Mouse (Mus musculus): ENCODE results near the gene Rdh19.
A peak's percentile ranks its signal among the peaks of the same experiment; 100 is the strongest.
"Not testable (repeated sequence)": the region's sequence is repeated elsewhere in the genome, so short reads cannot be mapped to it uniquely, and the experiment has no call there.

Rdh19 gene

DNA sequence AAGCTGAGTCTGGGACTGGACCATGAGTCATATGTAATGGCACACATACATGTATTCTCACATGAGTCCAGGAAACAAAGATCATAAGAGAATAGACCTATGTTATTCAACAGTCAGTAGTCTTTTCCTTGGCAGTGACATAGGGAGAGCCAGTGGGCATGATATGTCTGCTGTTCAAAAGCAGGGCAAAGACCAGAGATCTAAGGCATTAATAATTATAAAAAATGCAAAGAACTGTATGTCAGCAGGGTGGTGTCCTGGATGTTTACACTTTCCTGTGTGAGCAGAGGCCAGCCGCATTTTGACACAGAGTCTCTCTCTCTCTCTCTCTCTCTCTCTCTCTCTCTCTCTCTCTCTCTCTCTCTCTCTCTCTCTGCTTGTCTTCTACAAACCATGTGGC is at the start of gene Rdh19:
Gene Rdh19, plus strand, starts transcription at position 301 of the 400 bp plus-strand sequence.
- no peak for DNase-seq (ENCODE audit: low spot score in 2 of 2)

DNA sequence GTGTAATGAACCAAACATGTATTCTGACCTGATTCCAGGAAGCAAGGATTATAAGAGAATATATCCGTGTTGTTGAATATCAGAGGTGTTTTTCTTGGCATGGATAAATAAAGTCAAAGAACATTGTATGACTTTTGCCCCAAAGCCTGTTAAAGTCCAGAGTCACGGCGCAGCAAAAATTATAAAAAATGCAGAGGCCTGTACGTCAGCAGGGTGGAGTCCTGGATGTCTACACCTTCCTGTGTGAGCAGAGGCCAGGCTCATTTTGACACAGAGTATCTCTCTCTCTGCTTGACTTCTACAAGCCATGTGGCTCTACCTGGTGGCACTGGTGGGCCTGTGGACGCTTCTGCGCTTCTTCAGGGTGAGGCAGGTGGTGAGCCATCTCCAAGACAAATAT is 48.8 kb upstream of the Rdh19 start, which contains the start of gene Rdh16:
Gene Rdh16, plus strand, starts transcription at position 262 of the 400 bp plus-strand sequence.
- no peak for DNase-seq (ENCODE audit: low spot score in 2 of 2)

DNA sequence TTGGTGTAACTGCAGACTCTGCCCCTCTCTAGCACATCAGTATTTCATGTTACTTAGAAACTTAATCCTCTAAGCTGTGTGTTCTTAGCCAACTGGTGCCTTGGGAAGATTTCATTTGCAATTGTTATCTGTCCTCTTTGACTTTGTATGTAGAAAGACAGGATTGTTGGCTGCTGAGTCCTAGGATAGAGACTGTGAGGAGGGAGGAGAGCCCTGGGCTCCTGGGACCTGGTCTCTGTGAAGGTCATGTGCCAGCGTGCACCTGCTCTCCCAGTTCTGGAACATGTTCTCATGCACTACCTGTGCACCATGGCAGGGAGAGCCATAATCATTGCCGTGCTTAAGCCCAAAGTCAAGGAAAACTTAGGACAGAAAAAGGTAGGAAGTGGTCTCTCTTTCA is 48.1 kb upstream of the Rdh19 start:
- no peak for DNase-seq (ENCODE audit: low spot score in 2 of 2)

DNA sequence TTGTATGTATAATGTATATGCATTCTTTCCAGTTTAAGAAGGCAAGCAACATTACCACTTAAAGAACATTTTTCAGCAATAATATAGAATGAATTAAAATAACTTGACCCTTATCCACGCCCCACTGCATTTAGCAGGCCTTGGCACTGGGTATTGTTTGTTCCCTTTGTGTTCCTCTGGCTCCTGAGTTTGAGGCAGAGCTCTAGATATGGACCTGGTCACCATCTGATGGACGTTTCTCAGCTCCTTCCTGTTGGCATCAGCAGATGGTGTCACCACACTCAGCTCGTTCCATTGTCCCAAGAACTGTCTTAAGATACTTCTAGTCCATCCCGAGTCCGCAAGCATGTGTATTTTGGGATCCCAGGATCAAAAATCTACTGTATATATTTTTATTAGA is 47.5 kb upstream of the Rdh19 start:
- DNase-seq (ENCODE audit: low spot score in 2 of 2) = no peak

DNA sequence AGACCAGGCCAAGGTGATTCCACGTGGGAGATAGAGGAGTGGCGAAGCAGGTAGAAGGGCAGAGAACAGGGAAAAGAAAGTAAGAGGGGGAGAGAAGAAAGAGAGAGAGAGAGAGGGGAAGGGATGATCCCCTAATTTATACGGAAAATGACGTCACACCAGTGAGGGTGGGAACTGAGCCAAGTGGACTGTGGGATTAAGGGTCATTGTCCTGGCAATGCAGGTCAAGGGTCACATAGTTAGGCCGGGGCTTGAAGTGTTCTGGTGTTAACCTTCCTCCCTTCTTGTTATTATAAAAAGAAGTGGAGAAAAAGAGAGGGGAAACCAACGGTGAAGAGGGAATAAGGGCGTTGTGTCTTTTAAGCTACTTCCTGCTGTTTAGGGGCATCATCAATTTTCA is 45.3 kb upstream of the Rdh19 start:
- DNase-seq (ENCODE audit: low spot score in 2 of 2) = no peak

DNA sequence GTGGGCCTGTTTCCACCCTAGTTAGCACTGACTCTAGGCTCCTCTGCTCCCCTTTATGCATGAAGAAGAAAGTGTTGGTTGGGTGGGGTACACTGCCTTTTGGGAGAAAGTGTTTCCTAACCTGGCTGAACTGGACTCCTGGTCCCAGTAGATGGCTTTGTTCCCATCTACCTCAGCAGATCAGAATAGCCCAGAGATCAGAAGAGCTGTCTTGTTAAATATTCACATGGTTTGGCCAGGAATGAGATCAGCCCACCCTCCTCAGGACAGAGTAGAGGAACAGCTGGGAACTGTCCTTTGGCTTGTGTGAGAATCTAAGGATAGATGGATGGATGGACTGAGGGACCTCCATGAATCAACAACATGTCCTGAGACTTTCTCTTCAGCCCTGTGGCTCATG is 33.8 kb upstream of the Rdh19 start:
- DNase-seq (ENCODE audit: low spot score in 2 of 2) = no peak

DNA sequence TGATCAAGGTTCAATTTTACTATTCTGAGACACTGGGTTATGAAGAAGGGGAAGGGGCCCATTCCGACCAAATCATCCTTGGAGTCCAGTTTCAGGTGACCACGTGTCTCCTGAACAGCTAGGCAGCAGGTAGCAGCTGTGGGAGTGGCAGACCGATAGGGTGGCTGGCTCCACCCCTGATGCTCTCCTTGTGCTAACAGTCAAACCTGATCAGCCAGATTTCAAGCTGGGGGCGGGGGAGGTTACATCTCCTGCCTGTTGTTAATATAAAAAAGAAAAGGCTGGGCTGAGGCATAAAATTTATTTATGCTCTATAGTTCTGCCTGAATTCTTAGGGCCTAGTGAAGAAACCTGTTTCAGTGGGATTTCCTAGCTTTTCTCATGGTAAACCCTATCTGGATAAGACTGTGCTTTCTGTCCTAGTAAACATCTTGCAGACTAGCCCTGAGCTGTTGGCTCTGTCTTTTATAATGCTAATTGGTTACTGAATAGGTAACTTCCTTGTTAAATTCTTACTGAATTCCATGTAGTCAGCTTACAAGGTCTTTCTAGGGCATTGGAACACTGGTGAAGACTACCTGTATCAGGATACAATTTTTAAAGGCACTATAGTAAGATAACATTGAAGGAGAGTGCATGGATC is 32.3 kb upstream of the Rdh19 start:
- peak in 1 of 2 experiments; percentile 9 for DNase-seq (ENCODE audit: low spot score in 2 of 2)

DNA sequence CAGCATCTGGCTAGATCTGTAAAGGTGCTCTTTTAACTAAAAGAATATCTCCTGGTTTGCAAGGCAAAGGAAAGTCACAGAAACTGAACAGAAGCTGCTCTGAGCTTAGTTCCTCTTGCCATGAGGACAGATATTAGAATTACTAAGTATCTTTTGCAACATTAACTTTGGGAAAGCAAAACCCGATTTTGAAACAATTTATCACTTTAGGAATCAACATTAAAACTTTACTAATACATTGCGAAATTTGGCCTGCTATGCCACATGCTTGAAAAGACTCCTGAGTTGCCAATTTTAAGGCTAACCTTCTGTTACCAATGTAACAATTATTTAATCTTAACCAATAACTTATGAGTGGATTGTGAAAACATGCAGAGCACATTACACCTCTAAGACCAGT is 27.9 kb upstream of the Rdh19 start:
- DNase-seq (ENCODE audit: low spot score in 2 of 2) = not testable (repeated sequence)

DNA sequence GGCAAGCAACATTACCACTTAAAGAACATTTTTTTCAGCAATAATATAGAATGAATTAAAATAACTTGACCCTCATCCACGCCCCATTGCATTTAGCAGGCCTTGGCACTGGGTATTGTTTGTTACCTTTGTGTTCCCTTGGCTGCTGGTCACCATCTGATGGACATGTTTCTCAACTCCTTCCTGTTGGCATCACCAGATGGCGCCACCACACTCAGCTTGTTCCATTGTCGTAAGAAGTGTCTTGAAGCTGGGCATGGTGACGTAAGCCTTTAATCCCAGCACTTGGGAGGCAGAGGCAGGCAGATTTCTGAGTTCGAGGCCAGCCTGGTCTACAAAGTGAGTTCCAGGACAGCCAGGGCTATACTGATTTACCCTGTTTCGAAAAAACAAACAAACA is 24.3 kb upstream of the Rdh19 start:
- DNase-seq (ENCODE audit: low spot score in 2 of 2) = peak in 1 of 2 experiments; percentile 25

DNA sequence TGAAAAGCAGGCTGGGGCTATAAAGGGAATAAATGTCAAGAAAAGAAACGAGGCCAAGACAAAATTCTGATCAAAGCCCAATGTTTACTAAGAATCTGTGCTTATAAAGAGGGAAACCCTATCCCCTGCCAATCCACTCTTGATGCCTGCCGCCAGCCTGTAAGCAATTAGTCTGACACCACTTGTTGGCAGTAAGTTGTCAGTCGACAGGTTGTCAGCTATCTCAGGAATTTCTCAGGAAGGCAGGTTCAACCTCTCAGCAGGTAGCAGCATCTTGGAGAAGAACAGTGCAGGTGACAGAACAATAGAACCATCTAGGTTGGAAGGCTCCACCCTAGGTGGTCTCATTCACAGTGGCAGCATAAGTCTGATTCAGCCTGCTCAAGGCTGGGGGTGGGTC is 20.6 kb upstream of the Rdh19 start:
- no peak for DNase-seq (ENCODE audit: low spot score in 2 of 2)

DNA sequence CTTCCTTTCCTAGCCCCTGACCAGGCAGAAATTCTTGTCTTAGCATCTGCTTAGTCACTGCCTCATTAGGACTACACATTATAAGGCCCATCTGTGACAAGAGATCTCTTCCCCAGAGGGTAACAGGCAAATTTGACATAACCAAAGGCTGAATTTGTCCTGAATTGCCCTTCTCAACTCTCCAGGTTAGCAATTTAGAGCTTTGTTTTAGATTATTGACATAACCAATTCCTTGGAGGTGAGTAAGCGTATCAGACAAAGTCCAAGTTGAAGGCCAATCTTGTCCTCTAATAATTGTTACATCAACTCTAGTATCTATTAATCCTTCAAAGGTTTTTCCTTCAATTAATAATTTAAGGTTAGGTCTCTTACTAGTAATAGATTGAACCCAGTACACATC is 15.5 kb upstream of the Rdh19 start:
- DNase-seq (ENCODE audit: low spot score in 2 of 2) = not testable (repeated sequence)

DNA sequence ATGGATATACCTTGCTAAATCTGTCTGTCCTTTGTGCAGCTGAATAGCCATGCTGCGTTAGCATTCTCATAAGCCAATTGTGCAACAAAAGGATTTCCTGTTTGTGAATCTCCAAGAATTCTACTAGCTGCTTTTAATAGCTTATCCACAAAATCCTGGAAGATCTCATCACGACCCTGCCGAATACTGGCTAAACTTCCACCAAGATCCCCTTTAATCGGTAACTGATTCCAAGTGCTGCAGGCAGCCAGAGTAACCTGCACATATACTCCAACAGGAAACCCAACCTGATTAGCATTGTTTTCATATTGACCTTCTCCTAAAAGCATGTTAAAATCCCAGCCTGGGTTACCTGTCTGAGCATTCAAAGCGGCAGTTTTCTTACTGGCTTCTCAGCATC is 14.4 kb upstream of the Rdh19 start:
- DNase-seq (ENCODE audit: low spot score in 2 of 2) = no peak

DNA sequence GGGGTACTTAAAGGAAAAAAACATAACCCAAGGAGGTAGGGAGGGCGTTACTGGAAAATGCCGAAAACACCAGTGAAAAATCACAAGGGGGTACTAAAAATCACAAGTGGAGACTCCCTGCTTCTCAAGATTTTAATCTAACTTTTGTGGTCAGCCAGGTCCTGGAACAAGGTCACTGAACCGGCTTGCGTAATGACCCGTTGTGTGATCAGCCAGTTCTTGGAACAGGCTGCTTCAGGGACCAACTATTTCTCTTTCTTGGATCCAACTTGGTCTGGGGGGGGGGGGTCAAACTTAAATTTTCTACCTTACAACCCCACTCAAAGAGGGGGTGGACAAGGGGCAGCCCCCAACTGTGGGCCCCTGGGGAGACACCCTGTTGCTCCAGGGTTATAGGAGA is 11.9 kb upstream of the Rdh19 start:
- DNase-seq (ENCODE audit: low spot score in 2 of 2) = peak in 1 of 2 experiments; percentile 9

DNA sequence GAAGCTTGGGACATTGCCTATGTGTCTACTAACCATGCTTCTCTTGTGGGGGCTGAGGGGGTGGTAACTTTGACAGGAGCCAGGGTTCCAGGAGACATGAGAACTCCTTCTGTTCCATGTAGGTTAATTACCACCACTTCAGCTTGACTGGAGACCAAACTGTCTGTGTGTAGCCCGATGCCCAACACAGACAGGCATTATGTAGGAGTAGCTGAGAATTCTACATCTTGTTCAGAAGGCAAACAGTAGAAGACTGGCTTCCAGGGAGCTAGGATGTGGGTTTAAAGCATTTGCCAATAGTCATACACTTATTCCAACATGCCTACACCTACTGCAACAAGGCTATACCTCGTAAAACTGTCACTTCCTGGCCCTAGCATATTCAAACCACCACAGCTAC is 11.2 kb upstream of the Rdh19 start:
- no peak for DNase-seq (ENCODE audit: low spot score in 2 of 2)

DNA sequence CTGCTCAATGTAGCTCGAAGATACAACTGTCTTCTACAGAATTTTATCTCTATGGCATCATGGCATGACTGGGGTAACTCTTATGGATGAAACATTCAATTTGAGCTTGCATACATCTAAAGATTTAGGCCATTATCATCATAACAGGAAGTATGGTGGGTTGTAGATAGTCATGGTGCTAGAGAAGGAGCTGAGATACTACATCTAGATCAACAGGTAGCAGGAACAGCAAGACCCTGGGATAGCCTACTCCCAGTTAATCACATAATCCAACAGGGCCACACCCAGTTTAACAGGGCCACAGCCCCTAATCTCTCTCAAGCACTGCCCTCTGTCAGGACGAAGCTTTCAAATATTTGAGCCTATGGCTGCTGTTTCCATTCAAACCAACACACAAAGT is 9.0 kb upstream of the Rdh19 start:
- DNase-seq (ENCODE audit: low spot score in 2 of 2) = no peak

DNA sequence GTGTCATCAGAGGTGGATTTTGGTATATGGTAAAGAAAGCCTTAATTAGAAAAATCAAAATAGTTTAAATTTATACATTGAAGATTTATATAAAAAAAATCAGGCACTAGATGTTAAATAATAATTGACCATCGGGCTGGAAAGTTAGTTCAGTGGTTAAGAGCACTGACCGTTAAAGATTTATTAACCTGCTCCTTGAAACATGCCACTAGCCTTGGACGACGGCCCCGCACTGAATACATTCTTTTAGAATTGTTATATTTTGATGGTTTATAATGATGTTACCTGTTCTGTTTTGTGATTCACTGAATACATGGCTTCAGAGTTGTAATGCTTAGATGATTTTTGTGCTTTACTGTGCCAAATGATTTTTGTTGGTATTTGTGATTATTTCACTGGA is 3.8 kb upstream of the Rdh19 start:
- DNase-seq (ENCODE audit: low spot score in 2 of 2) = not testable (repeated sequence)

DNA sequence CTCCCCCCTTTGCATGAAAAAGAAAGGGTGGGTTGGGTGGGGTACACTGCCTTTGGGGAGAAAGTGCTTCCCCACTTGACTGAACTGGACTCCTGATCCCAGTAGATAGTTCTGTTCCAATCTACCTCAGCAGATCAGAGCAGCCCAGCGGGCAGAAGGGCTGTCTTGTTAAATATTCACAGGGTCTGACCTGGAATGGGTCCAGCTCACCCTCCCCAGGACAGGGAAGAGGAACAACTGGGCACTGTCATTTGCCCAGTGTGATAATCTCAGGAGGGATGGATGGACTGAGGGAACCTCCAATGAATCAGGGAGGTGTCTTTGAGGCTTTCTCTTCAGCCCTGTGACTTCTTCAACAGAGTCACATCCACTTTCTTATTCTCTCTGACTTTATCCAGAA is 1.6 kb upstream of the Rdh19 start:
- DNase-seq (ENCODE audit: low spot score in 2 of 2) = no peak

DNA sequence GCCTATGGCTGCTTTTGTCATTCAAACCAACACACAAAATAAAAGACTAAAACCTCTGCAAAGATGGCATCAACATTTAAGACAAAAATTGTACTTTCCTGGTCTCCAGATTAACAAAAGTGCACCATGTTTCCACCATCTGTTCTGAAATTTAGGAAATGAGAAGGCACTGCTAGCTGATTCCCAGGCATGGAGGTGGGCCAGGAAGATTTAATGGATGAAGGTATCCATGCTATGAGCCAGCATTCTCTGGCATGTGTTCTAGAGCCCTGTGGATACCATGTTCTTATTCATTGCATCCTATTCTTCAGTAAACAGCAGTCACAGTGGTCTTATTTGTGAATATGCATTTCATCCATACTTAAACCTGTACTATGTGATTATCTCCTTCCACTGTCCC is 6.6 kb downstream of the Rdh19 start:
- no peak for DNase-seq (ENCODE audit: low spot score in 2 of 2)

DNA sequence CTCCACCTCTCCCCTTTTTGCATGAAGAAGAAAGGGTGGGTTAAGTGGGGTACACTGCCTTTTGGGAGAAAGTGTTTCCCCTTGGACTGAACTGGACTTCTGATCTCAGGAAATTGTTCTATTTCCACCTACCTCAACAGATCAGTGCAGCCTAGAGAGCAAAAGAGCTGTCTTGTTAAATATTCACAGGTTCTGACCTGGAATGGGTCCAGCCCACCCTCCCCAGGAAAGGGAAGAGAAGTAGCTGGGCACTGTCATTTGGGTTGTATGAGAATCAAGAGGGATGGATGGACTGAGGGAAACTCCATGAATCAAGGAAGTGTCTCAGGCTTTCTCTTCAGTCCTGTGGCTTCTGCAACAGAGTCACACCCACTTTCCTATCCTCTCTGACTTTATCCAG is 15.2 kb downstream of the Rdh19 start:
- DNase-seq (ENCODE audit: low spot score in 2 of 2) = no peak

DNA sequence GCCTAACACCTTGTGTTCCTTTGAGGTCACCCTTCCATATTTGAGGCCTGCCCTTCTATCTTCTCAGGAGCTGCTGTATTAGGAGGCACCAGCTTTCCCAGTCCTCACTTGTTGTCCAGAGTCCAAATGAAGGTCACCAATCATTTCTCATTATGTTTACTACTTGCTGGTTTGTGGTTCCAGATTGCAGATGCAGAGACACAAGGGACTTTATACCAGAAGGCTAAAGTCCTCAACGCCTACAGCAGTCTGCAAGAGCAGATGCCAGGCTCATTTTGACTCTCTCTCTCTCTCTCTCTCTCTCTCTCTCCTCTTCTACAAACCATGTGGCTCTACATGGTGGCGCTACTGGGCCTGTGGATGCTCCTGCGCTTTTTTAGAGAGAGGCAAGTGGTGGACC is 16.5 kb downstream of the Rdh19 start, which contains the start of gene Rdh16f2:
Gene Rdh16f2, plus strand, starts transcription at position 243 of the 400 bp plus-strand sequence.
- DNase-seq (ENCODE audit: low spot score in 2 of 2) = no peak

DNA sequence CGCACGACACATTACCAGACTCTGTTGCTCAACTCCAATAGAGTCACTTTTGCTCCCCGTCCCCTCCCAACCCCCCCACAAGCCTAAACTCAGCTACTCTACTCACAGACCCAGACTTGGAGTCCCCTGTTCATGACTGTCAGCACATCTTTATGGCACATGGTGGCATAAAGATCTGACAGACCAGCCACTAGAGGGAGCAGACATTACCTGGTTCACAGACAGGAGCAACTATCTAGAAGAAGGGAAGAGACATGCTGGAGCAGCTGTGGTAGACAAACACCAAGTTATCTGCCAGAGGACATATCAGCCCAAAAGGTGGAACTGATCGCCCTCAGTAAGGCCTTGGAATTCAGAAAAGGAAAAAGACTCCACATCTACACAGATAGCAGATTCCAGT is 22.8 kb downstream of the Rdh19 start:
- peak in 1 of 2 experiments; percentile 3 for DNase-seq (ENCODE audit: low spot score in 2 of 2)

DNA sequence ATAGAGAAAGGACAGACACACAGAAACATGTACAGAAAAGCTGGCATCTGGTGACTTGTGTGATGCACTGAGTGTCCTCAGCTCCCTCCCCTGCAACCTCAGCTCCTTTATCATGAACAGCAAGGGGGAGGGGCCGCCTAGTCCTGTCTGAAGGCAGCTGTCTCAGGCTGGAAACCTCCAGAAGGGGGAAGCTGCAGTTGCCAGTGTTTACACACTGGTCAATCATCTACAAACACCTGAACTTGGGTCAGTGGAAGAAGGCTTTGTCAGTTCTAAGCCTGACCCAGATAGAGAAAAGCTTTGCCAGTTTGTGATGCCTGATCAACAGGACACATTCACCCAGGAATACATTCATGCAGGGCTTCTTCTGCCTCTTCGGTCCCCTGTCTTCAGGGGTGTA is 28.0 kb downstream of the Rdh19 start:
- peak; percentile 48 to 59 for DNase-seq (ENCODE audit: low spot score in 2 of 2)

DNA sequence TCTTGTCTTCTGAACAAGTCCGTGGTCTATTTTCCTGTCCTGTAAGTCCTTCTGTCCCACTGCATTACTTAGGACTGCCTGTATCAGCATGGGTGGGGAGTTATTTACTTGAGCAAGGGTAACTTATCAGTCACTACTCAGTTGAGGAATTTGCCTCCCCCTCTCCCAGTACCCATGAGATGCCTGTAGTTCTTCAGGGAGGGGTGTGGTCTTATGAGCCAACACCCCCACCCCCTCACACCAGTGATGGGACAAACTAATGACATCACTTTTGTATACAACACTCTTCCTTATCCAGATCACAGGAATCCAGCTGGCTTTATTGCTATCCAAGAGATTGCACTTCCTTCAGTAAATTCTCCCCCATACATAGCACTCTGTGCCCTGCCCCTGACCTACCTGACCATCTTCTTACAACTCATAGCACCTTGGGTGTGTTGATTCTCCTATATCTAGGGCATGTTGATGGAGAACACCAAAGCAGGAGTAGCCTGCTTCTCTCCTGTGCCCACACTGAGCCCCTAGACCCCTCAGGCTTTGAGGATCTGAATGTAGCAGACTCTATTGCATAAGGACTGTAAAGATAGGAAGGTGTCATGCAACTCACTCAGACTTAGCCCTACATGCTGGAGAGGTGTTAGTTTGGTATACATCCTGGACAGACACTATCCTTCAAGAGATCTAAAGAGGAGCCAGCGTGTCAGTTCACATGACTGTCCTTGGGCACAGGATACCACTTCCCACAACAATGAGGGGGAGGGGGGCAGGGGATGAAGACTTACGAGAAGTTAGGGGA is 28.7 kb downstream of the Rdh19 start:
- no peak for DNase-seq (ENCODE audit: low spot score in 2 of 2)
